Mouse (Mus musculus) liver, postnatal 0 days (tissue): ENCODE data around the gene Syn3. TPM values are rescaled to one million over a fixed set of nuclear protein-coding genes. Genes with fewer than 3 reads are reported as not detected.

Experiments
- ATAC-seq: fragments of 200-750 bp; cut with Nextera tagmentation; 2 replicates; pipeline ENCODE4 v1.8.0; 2017; ENCODE audit warnings: mild to moderate bottlenecking, moderate library complexity
- DNase-seq: peaks from one replicate; pipeline ENCODE4 v3.0.0-alpha.2; 2016
- H3K27ac ChIP-seq: fragments of 300-500 bp; sonication (generic); 2 replicates; pipeline ENCODE4 v1.5.1; 2014; ENCODE audit warnings: antibody characterized with exemption, moderate library complexity, mild to moderate bottlenecking, low read depth
- H3K27me3 ChIP-seq: fragments of 300-500 bp; sonication (generic); 2 replicates; pipeline ENCODE4 v1.6.1; 2014; ENCODE audit warnings: low read length, control low read depth, mixed read lengths; ENCODE audit not compliant: insufficient read depth
- H3K36me3 ChIP-seq: fragments of 300-500 bp; sonication (generic); replicated peaks from 2 replicates; pipeline ENCODE4 v1.6.1; 2014; ENCODE audit warnings: mild to moderate bottlenecking, control low read depth, low read length, moderate library complexity, mixed read lengths; ENCODE audit not compliant: insufficient read depth
- H3K4me1 ChIP-seq: fragments of 300-500 bp; sonication (generic); 2 replicates; pipeline ENCODE4 v1.6.1; 2014; ENCODE audit warnings: antibody characterized with exemption, mild to moderate bottlenecking, control low read depth; ENCODE audit not compliant: insufficient read depth
- H3K4me2 ChIP-seq: fragments of 300-500 bp; sonication (generic); 2 replicates; pipeline ENCODE4 v1.6.1; 2014; ENCODE audit warnings: low read depth, mild to moderate bottlenecking, low read length, moderate library complexity, mixed read lengths
- H3K4me3 ChIP-seq: fragments of 300-500 bp; sonication (generic); 2 replicates; pipeline ENCODE4 v1.5.1; 2014; ENCODE audit warnings: low read depth, low read length
- H3K9ac ChIP-seq: fragments of 300-500 bp; sonication (generic); replicated peaks from 2 replicates; pipeline ENCODE4 v1.6.1; 2014; ENCODE audit warnings: mild to moderate bottlenecking, moderate library complexity
- H3K9me3 ChIP-seq: fragments of 300-500 bp; sonication (generic); 2 replicates; pipeline ENCODE4 v1.6.1; 2016; ENCODE audit warnings: mild to moderate bottlenecking, control low read depth, low read length, mixed read lengths
- CTCF ChIP-seq: sonication (generic); IDR thresholded peaks from 2 replicates; pipeline ENCODE4 v1.5.1; 2016; ENCODE audit warnings: antibody characterized with exemption, low read depth
- EP300 ChIP-seq: IDR thresholded peaks from 2 replicates; pipeline ENCODE4 v1.6.1; 2016; ENCODE audit warnings: antibody characterized with exemption, low read depth, mild to moderate bottlenecking
- WGBS: fragments of 180-500 bp; shearing (Covaris S2); extraction: QIAGEN DNeasy Blood & Tissue Kit; methylation state at CpG from one replicate; pipeline ENCODE4 v1.1.7; 2014; ENCODE audit not compliant: insufficient replicate concordance; 5-methylcytosine and 5-hydroxymethylcytosine counted together
- polyA plus RNA-seq: library from polyadenylated mRNA; unstranded; fragments of >200 nt; fragmentation: Nextera tagmentation; extraction: Ambion mirVana; gene quantifications from 2 replicates; pipeline ENCODE4 v1.2.1, GENCODE M21; 2015

The Syn3 gene
- polyA plus RNA-seq, 1 experiment from 2014 or later, result 0.25 TPM

- Histone ChIP-seq H3K27me3 (peaks cover 24% of the 10 kb centered on the region), H3K9ac (no peak overlapping the region), H3K4me3 (peak overlapping the region; percentile 53; the same call in 1 of the 2 replicates), H3K4me2 (peak overlapping the region; percentile 78), H3K4me1 (peaks cover 16% of the 10 kb centered on the region), H3K27ac (no peak overlapping the region), H3K36me3 (no peaks in the 10 kb centered on the region), H3K9me3 (no peaks in the 10 kb centered on the region)
- no peak for TF ChIP-seq EP300
- 52% methylated on average over 4 of the region's 4 CpGs for WGBS
- DNase-seq (no peak), ATAC-seq (no peak)
Measured at GRCm38 (mm10) chr10:86302318-86302648, 196.4 kb downstream of the Syn3 start.

- no peak overlapping the region for H3K27ac ChIP-seq
- WGBS, result 37% methylated on average over 4 of the region's 4 CpGs
- peaks cover 16% of the 10 kb centered on the region for H3K4me1 ChIP-seq
- H3K9me3 ChIP-seq, result no peaks in the 10 kb centered on the region
- peak overlapping the region; percentile 53 for H3K4me3 ChIP-seq
- H3K36me3 ChIP-seq, result no peaks in the 10 kb centered on the region
- H3K27me3 ChIP-seq, result peaks cover 24% of the 10 kb centered on the region
- TF ChIP-seq EP300, result no peak
- TF ChIP-seq CTCF, result no peak
- DNase-seq (no peak), ATAC-seq (no peak)
- peak overlapping the region; percentile 78 for H3K4me2 ChIP-seq
- H3K9ac ChIP-seq, result no peak overlapping the region
Measured at GRCm38 (mm10) chr10:86301593-86302317, 196.9 kb downstream of the Syn3 start.

- Histone ChIP-seq H3K27ac (no peak overlapping the region), H3K4me1 (peaks cover 16% of the 10 kb centered on the region), H3K27me3 (peaks cover 24% of the 10 kb centered on the region), H3K4me3 (peak overlapping the region; percentile 53), H3K4me2 (peak overlapping the region; percentile 78), H3K9me3 (no peaks in the 10 kb centered on the region), H3K9ac (peak overlapping the region; percentile 60), H3K36me3 (no peaks in the 10 kb centered on the region)
- 3% methylated on average over 9 of the region's 10 CpGs for WGBS
- DNase-seq (no peak), ATAC-seq (no peak)
- TF ChIP-seq EP300 (no peak), CTCF (no peak)
Measured at GRCm38 (mm10) chr10:86301117-86301490, 197.6 kb downstream of the Syn3 start.

- H3K4me1 ChIP-seq, result peaks cover 16% of the 10 kb centered on the region
- peak within 1 kb of the TSS; percentile 53 for H3K4me3 ChIP-seq
- H3K27ac ChIP-seq, result peak within 1 kb of the TSS; percentile 11; the same call in 1 of the 2 replicates
- H3K9me3 ChIP-seq, result no peaks in the 10 kb centered on the region
- TF ChIP-seq EP300, result no peak
- no peak for TF ChIP-seq CTCF
- 1% methylated on average over 63 of the region's 65 CpGs for WGBS
- peak within 1 kb of the TSS; percentile 60 for H3K9ac ChIP-seq
- no peaks in the 10 kb centered on the region for H3K36me3 ChIP-seq
- peak within 1 kb of the TSS; percentile 78 for H3K4me2 ChIP-seq
- ATAC-seq, result peak; percentile 44
- peaks cover 24% of the 10 kb centered on the region for H3K27me3 ChIP-seq
- peak; percentile 55 for DNase-seq
Measured at GRCm38 (mm10) chr10:86300293-86301116, 198.2 kb downstream of the Syn3 start, which contains the start of gene Timp3. Gene Timp3 (plus strand): TSS chr10:86300372.

- peaks cover 24% of the 10 kb centered on the region for H3K27me3 ChIP-seq
- peak overlapping the region; percentile 78 for H3K4me2 ChIP-seq
- no peaks in the 10 kb centered on the region for H3K9me3 ChIP-seq
- 37% methylated on average over 6 of the region's 6 CpGs for WGBS
- ATAC-seq (no peak), DNase-seq (no peak)
- H3K4me3 ChIP-seq, result peak overlapping the region; percentile 53; the same call in 1 of the 2 replicates
- H3K36me3 ChIP-seq, result no peaks in the 10 kb centered on the region
- H3K27ac ChIP-seq, result no peak overlapping the region
- no peak overlapping the region; the same call in 1 of the 2 replicates for H3K9ac ChIP-seq
- peaks cover 16% of the 10 kb centered on the region for H3K4me1 ChIP-seq
- TF ChIP-seq EP300 (no peak), CTCF (no peak)
Measured at GRCm38 (mm10) chr10:86299795-86300194, 198.9 kb downstream of the Syn3 start.

GRCm38 (mm10) chr10:86298326-86298725, 200.4 kb downstream of the Syn3 start:
- peaks cover 24% of the 10 kb centered on the region for H3K27me3 ChIP-seq
- H3K4me2 ChIP-seq, result no peak overlapping the region
- peaks cover 16% of the 10 kb centered on the region for H3K4me1 ChIP-seq
- DNase-seq (no peak), ATAC-seq (no peak)
- no peak overlapping the region for H3K9ac ChIP-seq
- no peaks in the 10 kb centered on the region for H3K9me3 ChIP-seq
- H3K4me3 ChIP-seq, result no peak overlapping the region
- 72% methylated on average over 6 of the region's 6 CpGs for WGBS
- no peak overlapping the region for H3K27ac ChIP-seq
- TF ChIP-seq EP300 (no peak), CTCF (no peak)
- H3K36me3 ChIP-seq, result no peaks in the 10 kb centered on the region
